Mouse (Mus musculus): Measurements from ENCODE around the gene Ak1. TPM values are rescaled to one million over a fixed set of nuclear protein-coding genes. Genes with fewer than 3 reads are reported as not detected.

Gene Ak1
- total RNA-seq, 2 experiments from 2014 or later = 1.2 to 1.7 TPM

- ATAC-seq (replicated peaks; ENCODE audit: low FRiP score, low TSS enrichment, poor library complexity, severe bottlenecking) = no peak
These were observed 55.3 kb downstream of the Ak1 start for GRCm38 (mm10) chr2:32676821-32677220.

- ATAC-seq (replicated peaks; ENCODE audit: low FRiP score, low TSS enrichment, poor library complexity, severe bottlenecking) = no peak
These were observed 56.1 kb downstream of the Ak1 start for GRCm38 (mm10) chr2:32677683-32678082.

- no peak for ATAC-seq (replicated peaks; ENCODE audit: low FRiP score, low TSS enrichment, poor library complexity, severe bottlenecking)
These were observed 58.5 kb downstream of the Ak1 start for GRCm38 (mm10) chr2:32680051-32680451.

GRCm38 (mm10) chr2:32680961-32681650 lies 59.5 kb downstream of the Ak1 start:
- no peak for ATAC-seq (replicated peaks; ENCODE audit: low FRiP score, low TSS enrichment, poor library complexity, severe bottlenecking)

DNA sequence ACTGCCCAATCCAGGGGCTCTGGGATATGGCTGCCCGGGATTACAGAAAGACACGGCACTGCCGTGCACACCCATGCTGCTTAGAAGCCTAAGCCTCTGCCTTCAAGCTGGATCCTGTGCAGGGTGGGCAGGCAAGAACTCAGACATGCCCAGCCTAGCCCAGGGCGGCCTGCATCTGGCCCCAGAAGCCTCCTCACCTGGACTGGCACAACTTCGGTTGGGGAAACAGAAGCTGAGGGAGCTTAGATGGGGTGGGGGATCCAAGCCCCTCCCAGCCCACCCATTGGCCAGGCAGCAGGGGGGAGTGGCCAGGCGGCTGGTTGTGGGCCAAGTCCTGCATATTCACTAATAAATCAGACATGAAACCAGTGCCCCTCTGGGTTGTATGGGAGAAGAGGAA lies 60.2 kb downstream of the Ak1 start:
- ATAC-seq (replicated peaks; ENCODE audit: low FRiP score, low TSS enrichment, poor library complexity, severe bottlenecking) = no peak

DNA sequence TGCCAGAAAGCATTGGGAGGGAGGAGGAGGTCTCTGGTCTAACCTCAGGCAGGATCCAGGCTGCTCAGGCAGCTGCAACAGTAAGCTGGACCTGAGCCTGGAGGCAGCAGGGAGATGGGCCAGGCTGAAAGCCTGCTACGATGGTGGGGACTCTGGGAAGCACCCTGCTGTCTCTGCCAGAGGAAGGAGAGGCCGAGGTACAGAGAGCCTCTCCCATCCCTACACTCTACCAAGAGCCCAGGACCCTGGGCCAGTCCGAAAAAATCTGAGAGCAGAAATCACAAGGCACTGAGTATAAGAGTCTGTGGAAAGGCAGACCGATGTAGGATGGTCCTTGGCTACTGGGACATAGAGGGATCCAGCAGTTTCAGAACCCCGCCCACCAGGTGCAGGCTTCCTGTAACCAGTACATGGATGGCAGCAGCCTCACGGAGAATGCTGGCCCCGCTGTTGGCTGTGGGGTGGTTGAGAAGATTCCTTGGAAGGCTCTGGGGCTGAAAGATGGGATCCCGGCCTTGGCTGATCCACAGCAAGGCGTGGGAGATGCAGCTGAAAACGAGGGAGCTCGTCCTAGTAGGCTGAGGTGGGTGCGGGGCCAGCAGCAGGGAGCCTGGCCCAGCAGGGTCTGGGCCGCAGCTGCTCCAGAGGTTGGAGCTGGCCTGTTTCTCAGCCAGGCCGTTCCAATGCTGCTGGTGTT lies 61.3 kb downstream of the Ak1 start:
- no peak for ATAC-seq (replicated peaks; ENCODE audit: low FRiP score, low TSS enrichment, poor library complexity, severe bottlenecking)

DNA sequence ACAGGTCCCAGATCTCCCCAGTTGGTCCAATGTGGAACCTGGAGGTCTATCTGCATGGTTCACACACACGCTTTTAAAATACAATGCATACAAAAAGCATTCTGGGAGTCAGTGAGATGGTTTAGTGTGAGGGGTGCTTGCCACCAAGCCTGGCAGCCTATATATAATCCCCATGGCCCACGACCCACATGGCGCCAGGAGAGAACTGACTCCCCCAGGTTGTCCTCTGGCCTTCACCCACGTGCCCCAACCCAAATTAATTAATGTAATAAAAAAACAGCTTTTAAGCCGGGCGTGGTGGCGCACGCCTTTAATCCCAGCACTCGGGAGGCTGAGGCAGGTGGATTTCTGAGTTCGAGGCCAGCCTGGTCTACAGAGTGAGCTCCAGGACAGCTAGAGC lies 62.1 kb downstream of the Ak1 start:
- no peak for ATAC-seq (replicated peaks; ENCODE audit: low FRiP score, low TSS enrichment, poor library complexity, severe bottlenecking)

Other genes with a start within 250 kb of the Ak1 start
- gene 1110008P14Rik, start 239.8 kb upstream of the Ak1 start, total RNA-seq (2014; fragmentation: Nextera tagmentation) = 24.6 and 41.0 TPM in 2 replicates
- 15.8 and 18.7 TPM in 2 replicates for gene 1110008P14Rik, start 239.8 kb upstream of the Ak1 start, total RNA-seq (2017)
- gene Lcn2, start 233.5 kb upstream of the Ak1 start, total RNA-seq (2014; fragmentation: Nextera tagmentation) = 98.8 TPM in 1 of 2 replicates, not detected in the other
- 4.9 and 19.5 TPM in 2 replicates for gene Lcn2, start 233.5 kb upstream of the Ak1 start, total RNA-seq (2017)
- gene Ptges2, start 225.9 kb upstream of the Ak1 start, total RNA-seq (2014; fragmentation: Nextera tagmentation) = 10.3 and 11.2 TPM in 2 replicates
- gene Ptges2, start 225.9 kb upstream of the Ak1 start, total RNA-seq (2017) = 14.4 and 18.4 TPM in 2 replicates
- 3.6 and 4.1 TPM in 2 replicates for gene Naif1, start 171.3 kb upstream of the Ak1 start, total RNA-seq (2014; fragmentation: Nextera tagmentation)
- gene Naif1, start 171.3 kb upstream of the Ak1 start, total RNA-seq (2017) = 2.7 and 3.0 TPM in 2 replicates
- gene Slc25a25, start 170.3 kb upstream of the Ak1 start, total RNA-seq (2014; fragmentation: Nextera tagmentation) = 9.5 and 12.2 TPM in 2 replicates
- 4.0 and 34.6 TPM in 2 replicates for gene Slc25a25, start 170.3 kb upstream of the Ak1 start, total RNA-seq (2017)
- 1.5 and 2.9 TPM in 2 replicates for gene Fam102a, start 86.4 kb upstream of the Ak1 start, total RNA-seq (2014; fragmentation: Nextera tagmentation)
- gene Fam102a, start 86.4 kb upstream of the Ak1 start, total RNA-seq (2017) = 0.34 and 2.3 TPM in 2 replicates
- gene Dpm2, start 50.9 kb upstream of the Ak1 start, total RNA-seq (2014; fragmentation: Nextera tagmentation) = 94.2 and 108 TPM in 2 replicates
- gene Dpm2, start 50.9 kb upstream of the Ak1 start, total RNA-seq (2017) = 33.0 and 38.5 TPM in 2 replicates
- not detected in 2 replicates for gene Pip5kl1, start 47.0 kb upstream of the Ak1 start, total RNA-seq (2014; fragmentation: Nextera tagmentation)
- 0.23 TPM in 1 of 2 replicates, not detected in the other for gene Pip5kl1, start 47.0 kb upstream of the Ak1 start, total RNA-seq (2017)
- gene 9430097D07Rik, start 46.1 kb upstream of the Ak1 start, total RNA-seq (2014; fragmentation: Nextera tagmentation) = not detected in 2 replicates
- 0.75 TPM in 1 of 2 replicates, not detected in the other for gene 9430097D07Rik, start 46.1 kb upstream of the Ak1 start, total RNA-seq (2017)
- 21.5 and 29.8 TPM in 2 replicates for gene St6galnac4, start 34.7 kb upstream of the Ak1 start, total RNA-seq (2014; fragmentation: Nextera tagmentation)
- 22.3 and 22.7 TPM in 2 replicates for gene St6galnac4, start 34.7 kb upstream of the Ak1 start, total RNA-seq (2017)
- gene St6galnac6, start 22.0 kb upstream of the Ak1 start, total RNA-seq (2014; fragmentation: Nextera tagmentation) = 13.8 and 19.1 TPM in 2 replicates
- 6.5 and 12.9 TPM in 2 replicates for gene St6galnac6, start 22.0 kb upstream of the Ak1 start, total RNA-seq (2017)
- gene Eng, start 24.8 kb downstream of the Ak1 start, total RNA-seq (2014; fragmentation: Nextera tagmentation) = 97.0 and 99.9 TPM in 2 replicates
- gene Eng, start 24.8 kb downstream of the Ak1 start, total RNA-seq (2017) = 10.8 and 21.3 TPM in 2 replicates
- 94.2 and 96.1 TPM in 2 replicates for gene Fpgs, start 82.4 kb downstream of the Ak1 start, total RNA-seq (2014; fragmentation: Nextera tagmentation)
- gene Fpgs, start 82.4 kb downstream of the Ak1 start, total RNA-seq (2017) = 45.7 and 66.1 TPM in 2 replicates
- gene Cdk9, start 91.3 kb downstream of the Ak1 start, total RNA-seq (2014; fragmentation: Nextera tagmentation) = 95.7 and 133 TPM in 2 replicates
- 29.6 and 46.5 TPM in 2 replicates for gene Cdk9, start 91.3 kb downstream of the Ak1 start, total RNA-seq (2017)
- 2.5 and 5.4 TPM in 2 replicates for gene Sh2d3c, start 99.3 kb downstream of the Ak1 start, total RNA-seq (2014; fragmentation: Nextera tagmentation)
- 1.1 and 1.4 TPM in 2 replicates for gene Sh2d3c, start 99.3 kb downstream of the Ak1 start, total RNA-seq (2017)
- not detected in 2 replicates for gene 6330409D20Rik, start 119.3 kb downstream of the Ak1 start, total RNA-seq (2014; fragmentation: Nextera tagmentation)
- gene 6330409D20Rik, start 119.3 kb downstream of the Ak1 start, total RNA-seq (2017) = not detected in 2 replicates
- gene Tor2a, start 135.5 kb downstream of the Ak1 start, total RNA-seq (2014; fragmentation: Nextera tagmentation) = 29.8 and 30.9 TPM in 2 replicates
- gene Tor2a, start 135.5 kb downstream of the Ak1 start, total RNA-seq (2017) = 17.1 and 17.4 TPM in 2 replicates
- gene Ttc16, start 153.9 kb downstream of the Ak1 start, total RNA-seq (2014; fragmentation: Nextera tagmentation) = not detected in 2 replicates
- 1.6 TPM in 1 of 2 replicates, not detected in the other for gene Ttc16, start 153.9 kb downstream of the Ak1 start, total RNA-seq (2017)
- 5.2 and 6.9 TPM in 2 replicates for gene Ptrh1, start 154.0 kb downstream of the Ak1 start, total RNA-seq (2014; fragmentation: Nextera tagmentation)
- 0.46 and 3.9 TPM in 2 replicates for gene Ptrh1, start 154.0 kb downstream of the Ak1 start, total RNA-seq (2017)
- not detected in 2 replicates for gene Cfap157, start 162.7 kb downstream of the Ak1 start, total RNA-seq (2014; fragmentation: Nextera tagmentation)
- gene Cfap157, start 162.7 kb downstream of the Ak1 start, total RNA-seq (2017) = not detected in 2 replicates
- gene Stxbp1, start 225.5 kb downstream of the Ak1 start, total RNA-seq (2014; fragmentation: Nextera tagmentation) = 30.2 and 47.7 TPM in 2 replicates
- 6.5 and 10.4 TPM in 2 replicates for gene Stxbp1, start 225.5 kb downstream of the Ak1 start, total RNA-seq (2017)

Data from megakaryocyte-erythroid progenitor cell, adult 5-6 weeks (primary cell).